Comparison of ENCODE assay signal across 11 mouse cellular contexts in the genomic region with DNA sequence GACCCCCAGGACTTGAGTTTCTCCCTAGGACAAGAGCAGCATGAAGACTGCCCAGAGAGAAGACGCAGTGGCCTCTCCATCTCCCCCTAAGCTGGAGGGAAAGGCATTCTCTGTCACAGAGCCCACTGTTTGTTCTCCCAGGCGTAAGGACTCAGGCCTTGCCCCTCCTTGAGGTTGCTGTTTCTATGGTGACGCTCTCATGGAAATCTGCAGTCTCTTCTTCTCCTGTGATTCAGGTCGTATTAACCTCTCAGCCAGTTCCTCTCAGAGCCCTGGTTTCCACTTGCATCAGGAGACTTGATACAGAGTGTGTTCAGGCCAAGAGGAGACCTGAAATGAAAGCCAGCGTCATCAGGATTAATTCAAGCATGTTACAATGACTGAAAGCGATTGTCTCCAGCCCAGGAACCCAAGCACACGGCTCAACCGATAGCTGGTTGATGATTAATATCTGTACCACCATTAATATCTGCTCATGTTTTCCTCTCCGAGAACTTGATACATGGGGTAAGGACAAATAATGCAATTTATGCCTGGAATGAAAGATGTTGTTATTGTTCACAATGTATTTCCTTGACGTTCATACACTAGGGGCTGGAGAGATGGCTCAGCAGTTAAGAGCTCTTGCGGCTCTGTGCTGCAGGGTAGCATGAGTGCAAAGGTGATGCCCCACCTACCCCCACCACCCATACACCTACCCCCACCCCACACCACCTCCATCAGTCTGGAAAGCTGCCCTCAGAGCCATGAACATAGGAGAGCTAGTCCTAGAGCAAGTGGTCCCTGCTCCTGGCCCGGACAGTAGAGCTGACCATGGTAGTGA. TPM values are rescaled to one million over a fixed set of nuclear protein-coding genes. Genes with fewer than 3 reads are reported as not detected.
A peak's percentile ranks its signal among the peaks of the same experiment; 100 is the strongest.
DNase-seq lines count a peak whose midpoint lies in the region; ATAC-seq lines count a peak whose summit lies in the region.
"Had no signal": no experiment of that assay in that cellular context is flagged by ENCODE, and none has a peak within 500 bp of the region (broad histone marks: within the 10 kb centered on the region; RNA-seq: fewer than 3 reads in every experiment).

No protein-coding gene starts in this region.

- no peaks in the 10 kb centered on the region for H3K36me3 ChIP-seq in forebrain, embryonic 13.5 days (ENCODE audit: poor library complexity, severe bottlenecking)
- H3K36me3 ChIP-seq in midbrain, embryonic 14.5 days (ENCODE audit: control insufficient read depth, insufficient read depth, low read length): no peaks in the 10 kb centered on the region
- H3K36me3 ChIP-seq: embryonic facial prominence, embryonic 13.5 days; limb, embryonic 12.5 days had no signal

- 0 out of 2 replicates have a peak overlapping the region, but pooled peaks have one; percentile 21 for H3K9ac ChIP-seq in forebrain, embryonic 13.5 days
- no peak overlapping the region; the same call in 1 of the 2 replicates for H3K9ac ChIP-seq in midbrain, embryonic 14.5 days (replicated peaks; ENCODE audit: low read length)
- H3K9ac ChIP-seq: embryonic facial prominence, embryonic 13.5 days; limb, embryonic 12.5 days had no signal

- H3K4me3 ChIP-seq in forebrain, embryonic 13.5 days: no peak overlapping the region; the same call in 1 of the 2 replicates
- H3K4me3 ChIP-seq in midbrain, embryonic 14.5 days (replicated peaks; ENCODE audit: low read depth, low read length): no peak overlapping the region
- H3K4me3 ChIP-seq: embryonic facial prominence, embryonic 13.5 days; limb, embryonic 12.5 days had no signal

- peak; percentile 54 for DNase-seq in embryo, embryonic 10 days (ENCODE audit: low spot score)
- DNase-seq in embryo, embryonic 9.5 days (ENCODE audit: extremely low spot score): no peak
- peak; percentile 38 for DNase-seq in Muller cell, postnatal 12 days (ENCODE audit: inconsistent ontology term)
- peak; percentile 81 for DNase-seq in midbrain, embryonic 14.5 days
- DNase-seq in right cerebral cortex, postnatal 4 days: no peak
- no peak for DNase-seq in cerebellum, postnatal 36 days
- no peak for DNase-seq in right cerebral cortex, postnatal 14 days

- peak overlapping the region; percentile 32 for H3K4me2 ChIP-seq in forebrain, embryonic 13.5 days
- H3K4me2 ChIP-seq in midbrain, embryonic 14.5 days (ENCODE audit: low read length): peak overlapping the region; percentile 31
- H3K4me2 ChIP-seq: embryonic facial prominence, embryonic 13.5 days; limb, embryonic 12.5 days had no signal

- peak overlapping the region; percentile 80 for H3K27ac ChIP-seq in forebrain, embryonic 13.5 days
- peak overlapping the region; percentile 82 for H3K27ac ChIP-seq in midbrain, embryonic 14.5 days (replicated peaks; ENCODE audit: low read depth, low read length)
- H3K27ac ChIP-seq: embryonic facial prominence, embryonic 13.5 days; limb, embryonic 12.5 days had no signal

- peaks cover 28% of the 10 kb centered on the region for H3K4me1 ChIP-seq in forebrain, embryonic 13.5 days
- H3K4me1 ChIP-seq in midbrain, embryonic 14.5 days (ENCODE audit: control insufficient read depth, insufficient read depth, low read length): peaks cover 18% of the 10 kb centered on the region

- no peaks in the 10 kb centered on the region for H3K9me3 ChIP-seq in forebrain, embryonic 13.5 days (replicated peaks)
- no peaks in the 10 kb centered on the region for H3K9me3 ChIP-seq in midbrain, embryonic 14.5 days (ENCODE audit: control insufficient read depth, low read length)
- H3K9me3 ChIP-seq: embryonic facial prominence, embryonic 13.5 days; limb, embryonic 12.5 days had no signal

- 40% methylated on average over 12 of the region's 12 CpGs for WGBS in forebrain, embryonic 13.5 days
- WGBS in midbrain, embryonic 14.5 days: 37% methylated on average over 12 of the region's 12 CpGs

- peak; percentile 72; the same call in 1 of the 2 replicates for ATAC-seq in forebrain, embryonic 13.5 days
- no peak; the same call in 1 of the 2 replicates for ATAC-seq in midbrain, embryonic 14.5 days (ENCODE audit: low FRiP score, low TSS enrichment)
- ATAC-seq: intestine, embryonic 16.5 days had no signal

- H3K27me3 ChIP-seq in forebrain, embryonic 13.5 days: no peaks in the 10 kb centered on the region
- no peaks in the 10 kb centered on the region for H3K27me3 ChIP-seq in midbrain, embryonic 14.5 days (ENCODE audit: control insufficient read depth, insufficient read depth, low read length)
- H3K27me3 ChIP-seq: embryonic facial prominence, embryonic 13.5 days; limb, embryonic 12.5 days had no signal

RNA-seq across cellular contexts. Expression of a gene that starts 22.0 kb away (rescaled TPM):
- polyA plus RNA-seq in forebrain, embryonic 13.5 days (2015; fragmentation: Nextera tagmentation; extraction: Ambion mirVana): 341 and 352 TPM in 2 replicates
- 247 and 266 TPM in 2 replicates for polyA plus RNA-seq in midbrain, embryonic 14.5 days (2014; fragmentation: Nextera tagmentation; extraction: Ambion mirVana)

RNA-seq across cellular contexts. Expression of a gene that starts 40.1 kb away (rescaled TPM):
- 180 and 185 TPM in 2 replicates for polyA plus RNA-seq in forebrain, embryonic 13.5 days (2015; fragmentation: Nextera tagmentation; extraction: Ambion mirVana)
- 90.8 and 122 TPM in 2 replicates for polyA plus RNA-seq in midbrain, embryonic 14.5 days (2014; fragmentation: Nextera tagmentation; extraction: Ambion mirVana)

Comparison
In these comparisons a context has a peak if more than half of its experiments do, and no peak if none do; other contexts are left out.
1. DNase-seq: peak in embryo, embryonic 10 days (single experiment), Muller cell, postnatal 12 days (single experiment) and midbrain, embryonic 14.5 days (single experiment); none in embryo, embryonic 9.5 days (single experiment), right cerebral cortex, postnatal 4 days (single experiment), cerebellum, postnatal 36 days (0 of 2) and right cerebral cortex, postnatal 14 days (single experiment).